ENCODE assay signal across 22 mouse cellular contexts in the genomic region with DNA sequence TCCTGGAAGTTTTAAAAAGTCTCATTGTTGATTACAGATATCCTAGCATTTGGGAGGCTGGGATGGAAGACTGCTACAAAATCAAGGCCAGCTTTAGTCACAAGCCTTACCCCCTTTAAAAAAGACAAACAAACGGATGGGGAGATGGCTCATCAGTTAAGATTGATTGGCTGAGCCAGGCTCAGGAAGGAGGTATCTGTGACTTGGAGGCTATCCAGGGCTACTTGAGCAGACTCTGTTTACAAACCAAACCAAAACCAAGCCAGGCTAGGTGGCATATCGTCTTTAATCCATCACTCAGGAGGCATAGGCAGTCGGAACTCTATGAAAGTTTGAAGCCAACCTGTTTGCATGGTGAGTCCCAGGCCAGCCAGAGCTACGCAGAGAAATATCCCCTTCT. TPM values are rescaled to one million over a fixed set of nuclear protein-coding genes. Genes with fewer than 3 reads are reported as not detected.
"Had no signal": no experiment of that assay in that cellular context is flagged by ENCODE, and none has a peak within 500 bp of the region (broad histone marks: within the 10 kb centered on the region; RNA-seq: fewer than 3 reads in every experiment).

No protein-coding gene starts in this region.

- ATAC-seq: hindbrain, embryonic 16.5 days; midbrain, embryonic 13.5 days; midbrain, embryonic 16.5 days had no signal

- H3K4me3 ChIP-seq: layer of hippocampus, adult 2 months; limb, embryonic 10.5 days; limb, embryonic 13.5 days; liver, embryonic 13.5 days; megakaryocyte, embryonic 14.5 days; midbrain, embryonic 10.5 days; midbrain, embryonic 13.5 days; myocyte; neural tube, embryonic 13.5 days had no signal

- H3K27ac ChIP-seq: layer of hippocampus, adult 2 months; limb, embryonic 10.5 days; limb, embryonic 13.5 days; liver, embryonic 13.5 days; midbrain, embryonic 10.5 days; midbrain, embryonic 13.5 days; neural tube, embryonic 13.5 days; stomach, postnatal 0 days had no signal

- H3K4me2 ChIP-seq: limb, embryonic 13.5 days; liver, embryonic 13.5 days; midbrain, embryonic 13.5 days; neural tube, embryonic 13.5 days had no signal

- H3K4me1 ChIP-seq: limb, embryonic 10.5 days; midbrain, embryonic 13.5 days; neural tube, embryonic 13.5 days had no signal

- H3K9me3 ChIP-seq: limb, embryonic 10.5 days; limb, embryonic 13.5 days; liver, embryonic 13.5 days; midbrain, embryonic 10.5 days; midbrain, embryonic 13.5 days; neural tube, embryonic 13.5 days had no signal

- H3K9ac ChIP-seq: limb, embryonic 13.5 days; liver, embryonic 13.5 days; midbrain, embryonic 13.5 days; neural tube, embryonic 13.5 days had no signal

- DNase-seq: kidney, adult 18-20 months; kidney, adult 9 months; kidney, postnatal 14 days; layer of hippocampus, adult 9-11 months; liver; liver, embryonic 13.5 days; retina, postnatal 1 day; thymus, adult 2 months; thymus, postnatal 14 days; thymus, postnatal 4 days had no signal

- H3K27me3 ChIP-seq: limb, embryonic 13.5 days; liver, embryonic 13.5 days; megakaryocyte, embryonic 14.5 days; midbrain, embryonic 13.5 days; neural tube, embryonic 13.5 days had no signal

RNA-seq across cellular contexts. Expression of gene Ttll13, which starts 4.5 kb away (rescaled TPM):
- total RNA-seq: monocyte, adult 5-6 weeks had no signal
